Mouse (Mus musculus) hindbrain, embryonic 11.5 days (tissue): ENCODE measurements around the gene Ddx3x. TPM values are rescaled to one million over a fixed set of nuclear protein-coding genes. Genes with fewer than 3 reads are reported as not detected.
A peak's percentile ranks its signal among the peaks of the same experiment; 100 is the strongest.

Source experiments
- ATAC-seq: fragments of 200-750 bp; cut with Nextera tagmentation; 2 replicates; pipeline ENCODE4 v1.8.0; 2017; ENCODE audit warnings: mild to moderate bottlenecking, moderate TSS enrichment, moderate library complexity; ENCODE audit not compliant: low FRiP score
- DNase-seq: peaks from one replicate; pipeline ENCODE4 v3.0.0-alpha.2; 2015; ENCODE audit warnings: low spot score
- H3K27ac ChIP-seq: fragments of 300-500 bp; sonication (generic); 2 replicates; pipeline ENCODE4 v1.5.1; 2014; ENCODE audit warnings: mild to moderate bottlenecking, low read depth, low read length
- H3K27me3 ChIP-seq: fragments of 300-500 bp; sonication (generic); 2 replicates; pipeline ENCODE4 v1.6.1; 2014; ENCODE audit warnings: mild to moderate bottlenecking, low read length, moderate library complexity, mixed read lengths; ENCODE audit not compliant: control insufficient read depth, insufficient read depth
- H3K36me3 ChIP-seq: fragments of 300-500 bp; sonication (generic); 2 replicates; pipeline ENCODE4 v1.6.1; 2014; ENCODE audit warnings: mild to moderate bottlenecking, low read length, moderate library complexity, mixed read lengths; ENCODE audit not compliant: control insufficient read depth, insufficient read depth
- H3K4me1 ChIP-seq: fragments of 300-500 bp; sonication (generic); replicated peaks from 2 replicates; pipeline ENCODE4 v1.6.1; 2014; ENCODE audit warnings: low read length, mixed read lengths; ENCODE audit not compliant: control insufficient read depth, insufficient read depth
- H3K4me2 ChIP-seq: fragments of 300-500 bp; sonication (generic); replicated peaks from 2 replicates; pipeline ENCODE4 v1.6.1; 2014; ENCODE audit warnings: mild to moderate bottlenecking, low read depth, low read length
- H3K4me3 ChIP-seq: fragments of 300-500 bp; sonication (generic); 2 replicates; pipeline ENCODE4 v1.5.1; 2014; ENCODE audit warnings: low read depth, low read length
- H3K9ac ChIP-seq: fragments of 300-500 bp; sonication (generic); 2 replicates; pipeline ENCODE4 v1.6.1; 2014; ENCODE audit warnings: low read depth, low read length
- H3K9me3 ChIP-seq: fragments of 300-500 bp; sonication (generic); 2 replicates; pipeline ENCODE4 v1.6.1; 2016; ENCODE audit warnings: low read length; ENCODE audit not compliant: control insufficient read depth
- WGBS: fragments of 180-500 bp; shearing (Covaris S2); extraction: QIAGEN DNeasy Blood & Tissue Kit; methylation state at CpG from one replicate; pipeline ENCODE4 v1.1.7; 2014; 5-methylcytosine and 5-hydroxymethylcytosine counted together
- polyA plus RNA-seq: library from polyadenylated mRNA; unstranded; fragments of >200 nt; fragmentation: Nextera tagmentation; extraction: Ambion mirVana; gene quantifications from 2 replicates; pipeline ENCODE4 v1.2.1, GENCODE M21; 2014

The Ddx3x gene
- polyA plus RNA-seq, 1 experiment from 2014 or later, result 177 TPM

DNA sequence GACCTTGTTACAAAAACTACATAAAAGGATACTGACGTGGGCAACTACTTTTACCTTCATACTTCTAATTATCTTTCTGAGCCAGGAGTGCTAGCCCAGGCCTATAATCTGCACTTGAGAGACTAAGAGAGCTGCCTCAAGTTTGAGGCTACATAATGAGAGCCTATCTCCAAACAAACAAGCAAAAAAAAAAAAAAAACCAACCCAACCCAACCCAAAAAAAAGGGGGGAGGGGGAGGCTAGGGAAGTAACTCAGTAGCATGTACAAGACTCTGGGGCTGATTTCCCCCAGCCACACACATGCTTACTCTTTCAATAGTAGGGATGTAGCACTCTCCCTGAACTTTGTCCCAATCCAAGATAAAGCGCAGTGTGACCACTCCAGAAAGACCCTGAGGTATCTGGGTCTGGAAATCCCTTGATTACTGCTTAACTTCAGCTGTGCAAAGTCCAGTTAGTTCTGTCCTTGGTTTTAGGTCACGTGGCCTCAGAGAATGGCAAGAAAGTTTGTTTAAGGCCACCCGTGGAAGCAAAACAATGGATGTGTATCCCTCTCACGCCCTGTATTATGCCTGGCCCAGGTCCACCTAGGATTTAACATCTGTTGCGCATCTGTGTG, 5.1 kb upstream of the Ddx3x start:
- Histone ChIP-seq H3K9me3 (no peaks in the 10 kb centered on the region), H3K9ac (no peak overlapping the region), H3K4me2 (no peak overlapping the region), H3K4me1 (no peaks in the 10 kb centered on the region), H3K4me3 (no peak overlapping the region), H3K36me3 (no peaks in the 10 kb centered on the region), H3K27me3 (peaks cover 2% of the 10 kb centered on the region; the same call in 1 of the 2 replicates), H3K27ac (no peak overlapping the region)
- 67% methylated on average over 6 of the region's 6 CpGs for WGBS
- DNase-seq, result no peak
- ATAC-seq, result no peak

DNA sequence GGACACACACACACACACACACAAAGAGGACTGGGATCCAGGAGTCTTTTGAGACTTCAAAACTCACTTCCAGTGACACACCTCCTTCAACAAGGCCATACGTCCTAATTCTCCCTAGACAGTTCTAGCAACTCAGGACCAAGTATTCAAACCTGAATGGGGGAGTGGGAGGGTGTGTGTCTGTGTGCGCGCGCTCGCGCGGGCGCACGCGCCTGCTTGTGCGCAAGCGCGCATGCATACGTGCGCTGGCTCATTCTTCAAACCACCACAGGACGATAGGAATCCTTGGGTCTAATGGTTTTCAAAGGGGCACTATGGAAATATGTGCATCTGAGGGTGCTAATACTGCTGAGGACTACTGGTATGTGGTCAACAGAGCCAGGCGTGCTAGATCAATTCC, 1.8 kb upstream of the Ddx3x start:
- H3K9ac ChIP-seq, result no peak overlapping the region
- H3K4me2 ChIP-seq, result no peak overlapping the region

DNA sequence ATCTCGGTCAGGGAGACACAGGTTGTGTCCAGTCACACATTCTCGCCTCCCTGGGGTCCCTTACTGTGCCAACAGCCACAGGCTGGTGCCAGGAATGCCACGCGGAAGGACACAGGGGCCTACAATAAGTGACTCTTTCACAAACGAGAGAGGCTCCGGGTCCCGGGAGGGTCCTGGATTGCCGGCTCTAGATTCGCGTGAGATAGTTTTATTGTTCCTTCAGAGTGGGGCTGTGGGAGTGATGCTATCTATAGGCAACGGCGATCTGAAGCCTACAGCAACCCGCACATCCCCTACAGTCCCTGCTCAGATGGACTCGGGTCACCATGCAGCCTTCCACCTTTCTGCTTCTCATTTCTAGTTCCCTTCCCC, 747 bp upstream of the Ddx3x start:
- no peaks in the 10 kb centered on the region for H3K36me3 ChIP-seq
- H3K27ac ChIP-seq, result peak overlapping the region; percentile 92
- no peaks in the 10 kb centered on the region; the same call in 1 of the 2 replicates for H3K27me3 ChIP-seq
- DNase-seq (no peak), ATAC-seq (peak; percentile 5; the same call in 1 of the 2 replicates)
- 6% methylated on average over 13 of the region's 14 CpGs for WGBS
- H3K9ac ChIP-seq, result peak overlapping the region; percentile 89
- H3K4me2 ChIP-seq, result peak overlapping the region; percentile 55
- peak overlapping the region; percentile 62 for H3K4me3 ChIP-seq
- H3K4me1 ChIP-seq, result no peaks in the 10 kb centered on the region
- no peaks in the 10 kb centered on the region for H3K9me3 ChIP-seq

More for the DNA sequence above, 1.8 kb upstream of the Ddx3x start:
- DNase-seq, result no peak
- Histone ChIP-seq H3K9me3 (no peaks in the 10 kb centered on the region), H3K27ac (no peak overlapping the region), H3K27me3 (peaks cover 2% of the 10 kb centered on the region; the same call in 1 of the 2 replicates), H3K4me3 (no peak overlapping the region), H3K36me3 (no peaks in the 10 kb centered on the region), H3K4me1 (no peaks in the 10 kb centered on the region)
- ATAC-seq, result no peak
- 73% methylated on average over 17 of the region's 17 CpGs for WGBS

GRCm38 (mm10) chrX:13281329-13282088, 739 bp downstream of the Ddx3x start:
- DNase-seq, result peak; percentile 80
- peak; percentile 81 for ATAC-seq
- WGBS, result under 1% methylated on average over 59 of the region's 89 CpGs
- Histone ChIP-seq H3K4me2 (peak overlapping the region; percentile 53), H3K27ac (peak overlapping the region; percentile 92), H3K9me3 (no peaks in the 10 kb centered on the region), H3K4me3 (peak overlapping the region; percentile 62), H3K9ac (peak overlapping the region; percentile 89), H3K27me3 (no peaks in the 10 kb centered on the region), H3K36me3 (0 out of 2 replicates have a peak, but pooled peaks cover 3% of the 10 kb centered on the region), H3K4me1 (no peaks in the 10 kb centered on the region)

GRCm38 (mm10) chrX:13282089-13282850, 1.5 kb downstream of the Ddx3x start:
- peak overlapping the region; percentile 89 for H3K9ac ChIP-seq
- peak overlapping the region; percentile 92 for H3K27ac ChIP-seq
- peak overlapping the region; percentile 62 for H3K4me3 ChIP-seq
- no peaks in the 10 kb centered on the region for H3K27me3 ChIP-seq
- 0 out of 2 replicates have a peak, but pooled peaks cover 3% of the 10 kb centered on the region for H3K36me3 ChIP-seq
- H3K9me3 ChIP-seq, result no peaks in the 10 kb centered on the region
- no peaks in the 10 kb centered on the region for H3K4me1 ChIP-seq
- ATAC-seq (no peak), DNase-seq (peak; percentile 27)
- H3K4me2 ChIP-seq, result peak overlapping the region; percentile 53
- WGBS, result 9% methylated on average over 16 of the region's 16 CpGs

DNA sequence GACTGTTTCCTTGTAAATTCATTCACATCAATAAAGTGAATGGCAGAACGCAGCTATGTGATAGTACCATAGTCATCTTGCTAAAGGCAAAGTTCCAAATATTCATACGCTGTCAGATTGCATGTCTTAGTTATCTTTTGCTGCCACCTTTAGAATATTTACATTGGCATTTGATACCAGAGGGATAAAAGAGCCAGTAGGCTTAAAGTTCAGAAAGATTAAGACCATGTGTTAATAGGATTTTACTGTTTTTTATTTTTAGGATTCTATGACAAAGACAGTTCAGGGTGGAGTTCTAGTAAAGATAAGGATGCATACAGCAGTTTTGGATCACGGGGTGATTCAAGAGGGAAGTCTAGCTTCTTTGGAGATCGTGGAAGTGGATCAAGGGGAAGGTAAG, 5.0 kb downstream of the Ddx3x start:
- ATAC-seq, result no peak
- Histone ChIP-seq H3K36me3 (0 out of 2 replicates have a peak, but pooled peaks cover 7% of the 10 kb centered on the region), H3K27me3 (no peaks in the 10 kb centered on the region), H3K9me3 (no peaks in the 10 kb centered on the region), H3K9ac (no peak overlapping the region), H3K27ac (no peak overlapping the region), H3K4me1 (no peaks in the 10 kb centered on the region), H3K4me3 (no peak overlapping the region), H3K4me2 (no peak overlapping the region)
- no peak for DNase-seq
- 90% methylated on average over 4 of the region's 4 CpGs for WGBS

DNA sequence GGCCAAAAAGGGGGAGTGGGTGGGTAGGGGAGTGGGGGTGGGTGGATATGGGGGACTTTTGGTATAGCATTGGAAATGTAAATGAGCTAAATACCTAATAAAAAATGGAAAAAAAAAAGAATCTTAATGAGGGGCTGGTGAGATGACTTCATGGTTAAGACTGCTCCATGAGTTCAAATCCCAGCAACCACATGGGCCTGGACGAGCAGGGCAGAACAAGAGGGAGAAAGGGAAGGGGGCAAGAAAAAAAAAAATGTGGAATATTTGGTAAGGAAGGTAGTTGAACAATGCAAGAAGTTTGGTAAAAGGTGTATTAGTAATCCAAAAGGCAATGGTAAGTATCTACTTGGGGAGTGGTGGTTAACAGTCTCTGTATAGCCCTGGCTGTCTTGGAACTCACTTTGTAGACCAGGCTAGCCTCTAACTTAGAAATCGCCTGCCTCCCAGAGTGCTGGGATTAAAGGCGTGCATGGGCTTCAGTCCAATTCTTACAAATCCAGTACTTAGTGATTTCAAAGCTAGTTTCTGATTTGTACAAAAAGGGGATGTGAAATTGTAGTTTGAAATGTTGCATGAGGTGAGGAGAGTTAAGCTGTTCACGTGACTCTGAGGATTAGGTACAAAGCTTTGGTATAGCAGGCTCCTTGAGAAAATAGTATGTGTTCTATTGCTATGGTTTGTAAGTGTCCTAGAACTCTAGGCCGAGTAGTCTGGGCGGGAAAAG, 13.9 kb downstream of the Ddx3x start:
- 51% methylated on average over 6 of the region's 6 CpGs for WGBS
- H3K4me2 ChIP-seq, result no peak overlapping the region
- no peak overlapping the region for H3K9ac ChIP-seq
- 0 out of 2 replicates have a peak, but pooled peaks cover under 1% of the 10 kb centered on the region for H3K36me3 ChIP-seq
- ATAC-seq (peak; percentile 66), DNase-seq (peak; percentile 26)
- H3K9me3 ChIP-seq, result no peaks in the 10 kb centered on the region
- H3K27me3 ChIP-seq, result no peaks in the 10 kb centered on the region
- H3K27ac ChIP-seq, result no peak overlapping the region
- no peak overlapping the region for H3K4me3 ChIP-seq
- H3K4me1 ChIP-seq, result no peaks in the 10 kb centered on the region

DNA sequence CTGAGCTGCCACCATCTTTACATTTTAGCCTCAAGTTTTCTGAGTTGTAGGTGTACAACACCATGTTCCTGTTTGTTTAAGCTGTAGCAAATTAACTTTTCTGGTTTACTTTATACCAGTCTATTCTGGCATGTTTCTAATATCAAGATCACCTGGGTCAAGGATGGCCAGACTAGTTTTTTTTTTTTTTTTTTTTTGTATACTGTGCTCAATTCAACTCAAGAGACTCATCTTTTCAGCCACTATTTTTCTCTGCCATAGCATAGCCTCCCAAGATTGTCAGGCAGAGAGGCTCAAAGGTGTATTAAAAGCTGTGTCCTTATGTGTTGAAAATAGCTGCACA, 14.4 kb downstream of the Ddx3x start:
- Histone ChIP-seq H3K4me3 (no peak overlapping the region), H3K27ac (no peak overlapping the region), H3K36me3 (no peaks in the 10 kb centered on the region), H3K9me3 (no peaks in the 10 kb centered on the region), H3K9ac (no peak overlapping the region), H3K4me2 (no peak overlapping the region), H3K27me3 (no peaks in the 10 kb centered on the region), H3K4me1 (no peaks in the 10 kb centered on the region)
- DNase-seq, result no peak
- no peak; the same call in 1 of the 2 replicates for ATAC-seq
